Mouse (Mus musculus) heart, adult 2 months (tissue): Measurements from ENCODE around the gene Gba.

ENCODE experiments used
- CTCF ChIP-seq: fragments of 200-600 bp; IDR thresholded peaks from 2 replicates; pipeline ENCODE4 v1.8.1; 2022; ENCODE audit warnings: antibody characterized with exemption, mild to moderate bottlenecking, moderate library complexity
- POLR2A ChIP-seq: fragments of 200-500 bp; IDR thresholded peaks from 2 replicates; pipeline ENCODE4 v1.6.1; 2011; ENCODE audit warnings: mild to moderate bottlenecking, low read depth, low read length, control low read depth; ENCODE audit not compliant: insufficient read depth

- TF ChIP-seq POLR2A (no peak), CTCF (no peak)
Observed at GRCm38 (mm10) chr3:89224796-89225195, 22.1 kb downstream of the Gba start.
